Mouse (Mus musculus) embryonic facial prominence, embryonic 11.5 days (tissue): ENCODE results near the gene Cnrip1. TPM values are rescaled to one million over a fixed set of nuclear protein-coding genes. Genes with fewer than 3 reads are reported as not detected.

Experiments used
- ATAC-seq: fragments of 200-750 bp; cut with Nextera tagmentation; replicated peaks from 2 replicates; pipeline ENCODE4 v1.8.0; 2017; ENCODE audit warnings: low read depth; ENCODE audit not compliant: insufficient number of reproducible peaks, low FRiP score, low TSS enrichment
- DNase-seq: peaks from one replicate; pipeline ENCODE4 v3.0.0-alpha.2; 2015; ENCODE audit warnings: low spot score
- H3K27ac ChIP-seq: fragments of 300-500 bp; sonication (generic); replicated peaks from 2 replicates; pipeline ENCODE4 v1.5.1; 2014; ENCODE audit warnings: mild to moderate bottlenecking, low read depth, low read length, control low read depth
- H3K27me3 ChIP-seq: fragments of 300-500 bp; sonication (generic); 2 replicates; pipeline ENCODE4 v1.6.1; 2014; ENCODE audit warnings: mild to moderate bottlenecking, low read length, moderate library complexity, mixed read lengths; ENCODE audit not compliant: control insufficient read depth, insufficient read depth
- H3K36me3 ChIP-seq: fragments of 300-500 bp; sonication (generic); replicated peaks from 2 replicates; pipeline ENCODE4 v1.6.1; 2014; ENCODE audit warnings: low read depth, mild to moderate bottlenecking, low read length, moderate library complexity, mixed read lengths; ENCODE audit not compliant: control insufficient read depth, insufficient read depth
- H3K4me1 ChIP-seq: fragments of 300-500 bp; sonication (generic); 2 replicates; pipeline ENCODE4 v1.6.1; 2014; ENCODE audit warnings: low read length, mixed read lengths; ENCODE audit not compliant: control insufficient read depth, insufficient read depth
- H3K4me2 ChIP-seq: fragments of 300-500 bp; sonication (generic); 2 replicates; pipeline ENCODE4 v1.6.1; 2014; ENCODE audit warnings: low read depth, mild to moderate bottlenecking, control low read depth, low read length, moderate library complexity
- H3K4me3 ChIP-seq: fragments of 300-500 bp; sonication (generic); 2 replicates; pipeline ENCODE4 v1.5.1; 2014; ENCODE audit warnings: low read depth, low read length, control low read depth
- H3K9ac ChIP-seq: fragments of 300-500 bp; sonication (generic); replicated peaks from 2 replicates; pipeline ENCODE4 v1.6.1; 2014; ENCODE audit warnings: mild to moderate bottlenecking, control low read depth, low read length
- H3K9me3 ChIP-seq: fragments of 300-500 bp; sonication (generic); replicated peaks from 2 replicates; pipeline ENCODE4 v1.6.1; 2016; ENCODE audit warnings: mild to moderate bottlenecking, low read length, inconsistent platforms, mixed read lengths; ENCODE audit not compliant: control insufficient read depth
- WGBS: fragments of 180-500 bp; shearing (Covaris S2); extraction: QIAGEN DNeasy Blood & Tissue Kit; methylation state at CpG from one replicate; pipeline ENCODE4 v1.1.7; 2014; 5-methylcytosine and 5-hydroxymethylcytosine counted together
- polyA plus RNA-seq: library from polyadenylated mRNA; unstranded; fragments of >200 nt; fragmentation: Nextera tagmentation; extraction: Ambion mirVana; gene quantifications from 2 replicates; pipeline ENCODE4 v1.2.1, GENCODE M21; 2014

Cnrip1 gene
- polyA plus RNA-seq, 1 experiment from 2014 or later, result 16.7 TPM

GRCm38 (mm10) chr11:17082086-17082485 is 30.7 kb downstream of the Cnrip1 start:
- H3K27me3 ChIP-seq, result no peaks in the 10 kb centered on the region
- no peak overlapping the region for H3K4me2 ChIP-seq
- no peak overlapping the region for H3K9ac ChIP-seq
- no peak overlapping the region for H3K27ac ChIP-seq
- no peak overlapping the region for H3K4me3 ChIP-seq
- H3K36me3 ChIP-seq, result no peaks in the 10 kb centered on the region
- no peaks in the 10 kb centered on the region for H3K4me1 ChIP-seq
- DNase-seq, result no peak
- ATAC-seq, result no peak
- H3K9me3 ChIP-seq, result no peaks in the 10 kb centered on the region
- 52% methylated on average over 3 of the region's 3 CpGs for WGBS

- no peaks in the 10 kb centered on the region for H3K27me3 ChIP-seq
- 47% methylated on average over 2 of the region's 2 CpGs for WGBS
- H3K9ac ChIP-seq, result no peak overlapping the region
- ATAC-seq (no peak), DNase-seq (peak; percentile 66)
- H3K27ac ChIP-seq, result no peak overlapping the region
- H3K4me1 ChIP-seq, result no peaks in the 10 kb centered on the region
- H3K36me3 ChIP-seq, result no peaks in the 10 kb centered on the region
- no peak overlapping the region for H3K4me3 ChIP-seq
- no peaks in the 10 kb centered on the region for H3K9me3 ChIP-seq
- no peak overlapping the region for H3K4me2 ChIP-seq
These were observed 31.6 kb downstream of the Cnrip1 start for GRCm38 (mm10) chr11:17082953-17083352.

GRCm38 (mm10) chr11:17083455-17083854 is 32.1 kb downstream of the Cnrip1 start:
- no peak overlapping the region for H3K4me2 ChIP-seq
- H3K9me3 ChIP-seq, result no peaks in the 10 kb centered on the region
- DNase-seq (no peak), ATAC-seq (no peak)
- 95% methylated on average over 3 of the region's 3 CpGs for whole genome bisulfite sequencing
- H3K4me1 ChIP-seq, result no peaks in the 10 kb centered on the region
- no peaks in the 10 kb centered on the region for H3K27me3 ChIP-seq
- no peak overlapping the region for H3K4me3 ChIP-seq
- H3K36me3 ChIP-seq, result no peaks in the 10 kb centered on the region
- H3K27ac ChIP-seq, result no peak overlapping the region
- no peak overlapping the region for H3K9ac ChIP-seq

- DNase-seq (no peak), ATAC-seq (no peak)
- H3K4me3 ChIP-seq, result no peak overlapping the region
- H3K36me3 ChIP-seq, result no peaks in the 10 kb centered on the region
- no peak overlapping the region for H3K9ac ChIP-seq
- no peaks in the 10 kb centered on the region for H3K27me3 ChIP-seq
- H3K4me2 ChIP-seq, result no peak overlapping the region
- no peak overlapping the region for H3K27ac ChIP-seq
- H3K4me1 ChIP-seq, result no peaks in the 10 kb centered on the region
- WGBS, result 71% methylated on average over 1 of the region's 1 CpGs
- H3K9me3 ChIP-seq, result no peaks in the 10 kb centered on the region
These were observed 32.5 kb downstream of the Cnrip1 start for GRCm38 (mm10) chr11:17083866-17084265.

- no peaks in the 10 kb centered on the region for H3K27me3 ChIP-seq
- H3K9me3 ChIP-seq, result no peaks in the 10 kb centered on the region
- H3K4me1 ChIP-seq, result no peaks in the 10 kb centered on the region
- DNase-seq (peak; percentile 19), ATAC-seq (no peak)
- no peak overlapping the region for H3K4me2 ChIP-seq
- H3K36me3 ChIP-seq, result no peaks in the 10 kb centered on the region
- 25% methylated on average over 5 of the region's 5 CpGs for WGBS
- H3K4me3 ChIP-seq, result no peak overlapping the region
- no peak overlapping the region for H3K9ac ChIP-seq
- H3K27ac ChIP-seq, result no peak overlapping the region
These were observed 34.7 kb downstream of the Cnrip1 start for GRCm38 (mm10) chr11:17086106-17086505.

GRCm38 (mm10) chr11:17106936-17107335 is 55.5 kb downstream of the Cnrip1 start:
- H3K4me3 ChIP-seq, result no peak overlapping the region
- no peak overlapping the region for H3K27ac ChIP-seq
- H3K4me1 ChIP-seq, result no peaks in the 10 kb centered on the region
- H3K9me3 ChIP-seq, result no peaks in the 10 kb centered on the region
- no peaks in the 10 kb centered on the region for H3K36me3 ChIP-seq
- H3K9ac ChIP-seq, result no peak overlapping the region
- no peak for ATAC-seq
- H3K27me3 ChIP-seq, result no peaks in the 10 kb centered on the region
- H3K4me2 ChIP-seq, result no peak overlapping the region
- no peak for DNase-seq
- 78% methylated on average over 5 of the region's 5 CpGs for WGBS

- Histone ChIP-seq H3K27me3 (no peaks in the 10 kb centered on the region), H3K4me2 (no peak overlapping the region), H3K4me3 (no peak overlapping the region), H3K27ac (no peak overlapping the region), H3K9ac (no peak overlapping the region), H3K9me3 (no peaks in the 10 kb centered on the region), H3K4me1 (no peaks in the 10 kb centered on the region), H3K36me3 (no peaks in the 10 kb centered on the region)
- no peak for DNase-seq
- no peak for ATAC-seq
- WGBS, result 50% methylated on average over 6 of the region's 6 CpGs
These were observed 56.0 kb downstream of the Cnrip1 start for GRCm38 (mm10) chr11:17107359-17107758.

- no peaks in the 10 kb centered on the region for H3K9me3 ChIP-seq
- no peak overlapping the region for H3K4me3 ChIP-seq
- no peak overlapping the region for H3K9ac ChIP-seq
- 63% methylated on average over 1 of the region's 1 CpGs for WGBS
- H3K27ac ChIP-seq, result no peak overlapping the region
- no peak for ATAC-seq
- H3K27me3 ChIP-seq, result no peaks in the 10 kb centered on the region
- H3K36me3 ChIP-seq, result no peaks in the 10 kb centered on the region
- no peak for DNase-seq
- no peak overlapping the region for H3K4me2 ChIP-seq
- no peaks in the 10 kb centered on the region for H3K4me1 ChIP-seq
These were observed 61.2 kb downstream of the Cnrip1 start for GRCm38 (mm10) chr11:17112419-17113090.
